Mouse (Mus musculus): ENCODE results near the gene A630076J17Rik. TPM values are rescaled to one million over a fixed set of nuclear protein-coding genes. Genes with fewer than 3 reads are reported as not detected.

A630076J17Rik gene
- total and polyA plus RNA-seq, 3 experiments: not detected

DNA sequence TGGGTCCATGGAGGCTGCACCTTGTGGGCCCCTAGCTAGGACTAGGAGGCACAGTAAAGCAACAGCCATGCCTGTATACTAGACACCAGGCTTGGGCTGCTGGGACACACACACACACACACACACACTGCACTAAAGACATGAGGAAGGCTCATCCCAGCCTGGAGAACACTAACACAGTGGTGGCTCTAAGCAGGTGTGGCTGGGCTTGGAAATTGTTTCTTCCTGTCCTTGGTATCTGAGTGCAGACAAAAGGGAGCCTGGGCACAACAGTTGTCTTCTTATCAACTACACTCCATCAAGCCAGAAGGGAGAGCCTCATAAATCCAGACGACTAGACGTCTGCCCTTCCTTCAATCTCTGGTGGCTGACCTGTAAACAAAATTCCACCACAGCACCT is 19.9 kb downstream of the A630076J17Rik start:
- no peaks in the 10 kb centered on the region for H3K36me3 ChIP-seq (replicated peaks in 1 of 2; ENCODE audit: control insufficient read depth in 1 of 2, insufficient read depth in 1 of 2, low read length in 1 of 2)
- TF ChIP-seq SIN3A (IDR thresholded peaks at IDR 0.05; ENCODE audit: low read length) (no peak), MXI1 (IDR thresholded peaks at IDR 0.05; ENCODE audit: low read depth, low read length) (no peak), ETS1 (conservative IDR thresholded peaks at IDR 0.05; ENCODE audit: low read depth, low read length) (no peak), TCF12 (IDR thresholded peaks at IDR 0.05; ENCODE audit: low read depth, low read length) (no peak), NRF1 (IDR thresholded peaks at IDR 0.05; ENCODE audit: low read depth, low read length) (no peak), MAZ (IDR thresholded peaks at IDR 0.05; ENCODE audit: low read depth, low read length) (no peak), NELFE (IDR thresholded peaks at IDR 0.05; ENCODE audit: low read depth, low read length) (no peak)
- H3K79me2 ChIP-seq (replicated peaks; ENCODE audit: control insufficient read depth, extremely low read depth, insufficient read depth, poor library complexity, severe bottlenecking): no peaks in the 10 kb centered on the region
- no peak overlapping the region for H3K27ac ChIP-seq (ENCODE audit: insufficient read depth, low read depth)
- no peak overlapping the region for H3K9ac ChIP-seq (ENCODE audit: insufficient read depth, low read depth)
- in situ Hi-C loops (cut with MboI; ENCODE audit: low pct_ligation_motif_present, low pct_unique_long_range_greater_than_20kb, low sequenced_read_pairs): no loop called here
- H3K27me3 ChIP-seq (replicated peaks): peaks cover 9% of the 10 kb centered on the region
- dilution Hi-C loops (cut with MboI; ENCODE audit: extremely low pct_ligation_motif_present, extremely low pct_unique_long_range_greater_than_20kb, low sequenced_read_pairs): no loop called here
- no peaks in the 10 kb centered on the region for H3K9me3 ChIP-seq (replicated peaks; ENCODE audit: low read length)
- H3K4me3 ChIP-seq (replicated peaks in 1 of 3; ENCODE audit: low read depth in 2 of 3, low read length in 2 of 3, poor library complexity in 1 of 3): no peak overlapping the region
- H3K4me1 ChIP-seq (ENCODE audit: control insufficient read depth in 1 of 2, insufficient read depth in 2 of 2): peaks cover 0 to 6% of the 10 kb centered on the region in 2 experiments; a peak in 2 of 4 replicates
- DNase-seq (ENCODE audit: extremely low read depth): no peak
- no peak overlapping the region for H3K4me2 ChIP-seq (ENCODE audit: insufficient read depth, low read depth, poor library complexity, severe bottlenecking)

DNA sequence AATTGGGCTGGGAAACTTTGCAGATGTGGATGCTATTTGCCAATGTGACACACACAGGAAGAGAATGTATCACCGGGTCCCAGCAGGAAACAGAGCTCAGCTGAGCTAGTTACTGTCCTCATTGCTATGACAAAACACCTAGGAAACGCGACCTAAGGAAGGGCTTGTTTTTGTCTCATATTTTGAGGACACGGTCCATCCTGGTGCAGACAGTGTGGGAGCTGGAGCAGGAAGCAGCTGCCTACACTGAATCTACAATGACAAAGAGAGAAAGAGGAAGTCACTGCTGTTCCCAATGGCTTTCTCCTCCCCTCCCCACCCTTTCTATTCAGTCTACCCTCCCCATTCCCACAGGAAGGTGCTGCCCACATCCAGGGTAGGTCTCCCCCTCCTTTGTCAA is 21.6 kb downstream of the A630076J17Rik start:
- H3K9ac ChIP-seq (ENCODE audit: insufficient read depth, low read depth): no peak overlapping the region
- peaks cover 3% of the 10 kb centered on the region for H3K27me3 ChIP-seq (replicated peaks)
- H3K4me3 ChIP-seq (replicated peaks in 1 of 3; ENCODE audit: low read depth in 2 of 3, low read length in 2 of 3, poor library complexity in 1 of 3): no peak overlapping the region
- H3K36me3 ChIP-seq (replicated peaks in 1 of 2; ENCODE audit: control insufficient read depth in 1 of 2, insufficient read depth in 1 of 2, low read length in 1 of 2): no peaks in the 10 kb centered on the region
- dilution Hi-C loops (cut with MboI; ENCODE audit: extremely low pct_ligation_motif_present, extremely low pct_unique_long_range_greater_than_20kb, low sequenced_read_pairs) (no loop called here), in situ Hi-C loops (cut with MboI; ENCODE audit: low pct_ligation_motif_present, low pct_unique_long_range_greater_than_20kb, low sequenced_read_pairs) (no loop called here)
- no peak overlapping the region for H3K27ac ChIP-seq (ENCODE audit: insufficient read depth, low read depth)
- peaks cover 2 to 10% of the 10 kb centered on the region in 2 experiments; a peak in 3 of 4 replicates for H3K4me1 ChIP-seq (ENCODE audit: control insufficient read depth in 1 of 2, insufficient read depth in 2 of 2)
- no peak for DNase-seq (ENCODE audit: extremely low read depth)
- H3K9me3 ChIP-seq (replicated peaks; ENCODE audit: low read length): no peaks in the 10 kb centered on the region
- no peak overlapping the region for H3K4me2 ChIP-seq (ENCODE audit: insufficient read depth, low read depth, poor library complexity, severe bottlenecking)
- no peaks in the 10 kb centered on the region for H3K79me2 ChIP-seq (replicated peaks; ENCODE audit: control insufficient read depth, extremely low read depth, insufficient read depth, poor library complexity, severe bottlenecking)
- TF ChIP-seq TCF12 (IDR thresholded peaks at IDR 0.05; ENCODE audit: low read depth, low read length): no peak
- no peak for TF ChIP-seq MAX (IDR thresholded peaks at IDR 0.05; ENCODE audit: low read length)
- TF ChIP-seq RCOR1 (conservative IDR thresholded peaks at IDR 0.05; ENCODE audit: low read depth, low read length): no peak
- TF ChIP-seq MYC (IDR thresholded peaks at IDR 0.05; ENCODE audit: low read depth, low read length): no peak
- TF ChIP-seq EP300 (IDR thresholded peaks at IDR 0.05; ENCODE audit: low read length): no peak
- no peak for TF ChIP-seq POLR2AphosphoS2 (IDR thresholded peaks at IDR 0.05; ENCODE audit: low read depth, low read length)
- TF ChIP-seq MAZ (IDR thresholded peaks at IDR 0.05; ENCODE audit: low read depth, low read length): no peak
- no peak for TF ChIP-seq MAFK (IDR thresholded peaks at IDR 0.05; ENCODE audit: insufficient replicate concordance, low read length)
- no peak for TF ChIP-seq ZKSCAN1 (IDR thresholded peaks at IDR 0.05; ENCODE audit: borderline replicate concordance, low read depth, low read length)
- TF ChIP-seq ETS1 (conservative IDR thresholded peaks at IDR 0.05; ENCODE audit: low read depth, low read length): no peak
